Mouse (Mus musculus): ENCODE results near the gene Dph6. TPM values are rescaled to one million over a fixed set of nuclear protein-coding genes. Genes with fewer than 3 reads are reported as not detected.
A peak's percentile ranks its signal among the peaks of the same experiment; 100 is the strongest.
"Not testable (repeated sequence)": the region's sequence is repeated elsewhere in the genome, so short reads cannot be mapped to it uniquely, and the experiment has no call there.

The Dph6 gene
- 10 to 100 TPM; 16.4 TPM for total RNA-seq (2021)
- long read RNA-seq, transcript Dph6-203 (9 exons, 2,734 nt): major isoform, 5 of 12 reads
- long read RNA-seq, partial matches to known transcripts: 0 of 12 reads
- long read RNA-seq, other reads (novel, unspliced or antisense): 6 of 12 reads

DNA sequence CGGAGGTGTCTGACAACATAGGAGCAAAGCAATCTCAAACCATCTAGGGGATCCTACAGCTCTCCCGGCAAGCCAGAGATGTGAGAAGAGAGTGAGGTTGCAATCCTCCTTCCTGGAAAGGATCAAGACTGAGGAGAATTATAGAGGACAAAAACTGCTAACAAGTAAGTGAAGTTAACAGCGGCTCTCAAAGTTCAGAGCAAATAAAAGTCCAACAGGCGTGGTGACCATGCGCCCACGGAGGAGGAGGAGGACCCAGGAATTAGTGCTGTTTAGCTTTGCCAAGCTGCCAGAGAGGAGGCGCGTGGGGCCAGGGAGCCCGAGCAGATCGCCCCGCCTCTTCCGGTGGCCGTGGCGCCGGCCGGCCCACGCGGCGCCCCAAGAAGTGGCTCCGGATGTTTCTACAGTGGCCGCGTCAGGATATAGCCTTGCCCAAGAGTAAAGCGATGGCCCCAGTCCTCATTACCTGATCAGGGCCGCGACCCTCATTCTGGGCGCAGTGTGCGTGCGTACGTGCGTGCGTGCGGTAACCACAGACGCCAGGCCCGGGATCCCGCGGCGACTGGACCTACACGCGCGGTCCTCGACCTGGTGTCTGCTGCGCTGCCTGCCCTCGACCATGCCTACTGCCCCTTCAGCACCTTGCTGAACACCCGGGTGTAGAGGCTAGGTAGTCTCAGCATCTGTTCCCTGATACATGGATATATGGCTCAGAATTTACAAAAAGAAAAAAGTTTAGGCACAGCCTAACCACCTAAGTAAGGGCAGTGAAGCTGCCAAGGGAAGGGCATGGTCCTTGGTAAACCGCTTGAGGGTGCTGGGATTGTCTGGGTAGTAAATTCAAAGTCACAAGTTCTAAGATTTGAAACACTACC, at the start of gene Dph6:
Gene Dph6, minus strand, starts transcription at position 600 of the 875 bp plus-strand sequence.
- peak; percentile 88 to 90 for DNase-seq (ENCODE audit: low spot score in 2 of 2)

DNA sequence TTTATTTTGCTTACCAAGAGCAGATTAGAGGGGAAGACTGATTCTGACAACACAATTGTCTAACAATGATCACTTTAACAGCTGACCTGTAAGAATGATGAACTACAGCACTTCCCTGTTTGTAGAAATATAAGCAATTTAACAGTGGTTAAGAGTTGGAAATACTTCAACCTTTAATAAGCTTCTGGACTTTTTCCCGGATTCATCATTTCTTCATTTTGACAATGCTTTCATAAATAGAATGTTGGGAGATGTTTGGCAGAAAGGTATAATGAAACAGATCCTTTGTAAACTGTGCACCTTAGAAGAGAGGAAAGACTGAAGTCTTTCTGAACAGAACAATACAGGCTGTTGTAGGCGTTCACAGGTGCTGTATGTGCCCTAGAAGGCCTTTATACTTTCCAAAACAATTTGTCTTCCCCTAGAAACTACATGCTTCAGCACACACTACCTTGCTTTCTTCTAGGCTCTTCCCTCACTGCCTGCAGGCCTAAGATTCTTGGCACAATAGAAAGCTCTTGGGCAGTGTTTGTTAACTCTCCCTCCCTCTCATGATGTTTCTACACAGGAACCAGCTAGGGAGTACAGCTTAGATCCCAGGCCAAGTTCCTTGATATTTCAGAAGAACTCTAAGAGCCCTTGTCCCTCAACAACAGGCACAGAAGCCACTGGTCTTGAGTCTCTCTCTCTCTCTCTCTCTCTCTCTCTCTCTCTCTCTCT, 46.4 kb upstream of the Dph6 start:
- no peak for DNase-seq (ENCODE audit: low spot score in 2 of 2)

DNA sequence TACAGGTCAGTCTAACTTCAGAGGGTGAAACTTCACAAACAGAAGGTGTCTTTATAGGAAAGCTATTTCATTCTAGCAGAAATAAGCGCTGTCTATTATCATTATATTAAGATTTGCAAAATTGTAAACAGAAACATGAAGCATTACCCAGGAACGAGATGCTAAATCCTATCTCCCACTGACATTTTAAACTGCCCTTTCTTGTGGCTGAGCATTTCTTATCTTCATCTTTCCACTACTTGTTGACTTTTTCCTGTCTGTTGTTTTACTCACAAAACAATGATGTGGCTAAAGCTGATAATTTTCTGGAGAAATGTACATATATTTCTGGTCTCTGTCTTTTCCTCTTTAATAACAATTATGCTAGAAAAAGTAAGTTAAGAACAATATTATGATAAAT, 36.8 kb upstream of the Dph6 start:
- DNase-seq (ENCODE audit: low spot score in 2 of 2): no peak

DNA sequence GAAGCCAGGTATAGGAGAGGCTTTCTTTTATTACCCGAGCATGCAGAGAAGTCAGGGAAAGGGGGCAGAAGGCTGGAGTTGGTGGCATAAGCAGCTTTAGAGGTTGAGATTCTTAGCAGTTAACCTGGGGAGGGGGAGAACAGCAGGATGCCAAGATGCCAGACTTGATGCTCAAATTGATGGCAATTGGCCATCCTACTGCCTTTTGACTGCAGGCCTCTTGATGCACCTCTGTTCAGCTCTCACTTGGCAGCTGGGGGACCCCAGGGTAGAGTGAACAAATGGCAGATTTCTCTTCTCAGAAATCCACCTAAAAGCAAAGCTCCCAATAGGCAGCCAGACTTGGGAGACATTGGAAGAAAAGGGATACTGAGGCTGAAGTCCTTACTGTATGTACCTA, 32.7 kb upstream of the Dph6 start:
- peak; percentile 16 to 19 for DNase-seq (ENCODE audit: low spot score in 2 of 2)

DNA sequence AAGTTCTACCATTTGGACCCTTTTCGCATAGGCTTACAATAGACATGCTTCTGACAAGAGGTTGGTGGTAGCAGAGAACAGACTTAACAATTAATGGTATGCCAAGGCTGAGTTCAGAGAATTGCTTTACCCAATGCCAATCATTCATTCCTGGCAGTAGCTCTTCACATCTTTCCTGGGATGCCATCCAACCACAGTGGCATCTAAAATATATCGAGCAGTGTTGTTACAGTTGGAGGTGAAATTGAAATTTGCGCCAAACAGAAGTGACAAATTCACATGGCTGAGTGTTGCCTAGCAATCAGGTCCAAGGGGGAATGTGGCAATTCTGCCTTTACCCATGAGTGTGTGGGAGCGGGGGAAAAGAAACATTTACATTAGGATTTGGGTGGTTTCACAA, 32.3 kb upstream of the Dph6 start:
- peak in 1 of 2 experiments; percentile 46 for DNase-seq (ENCODE audit: low spot score in 2 of 2)

DNA sequence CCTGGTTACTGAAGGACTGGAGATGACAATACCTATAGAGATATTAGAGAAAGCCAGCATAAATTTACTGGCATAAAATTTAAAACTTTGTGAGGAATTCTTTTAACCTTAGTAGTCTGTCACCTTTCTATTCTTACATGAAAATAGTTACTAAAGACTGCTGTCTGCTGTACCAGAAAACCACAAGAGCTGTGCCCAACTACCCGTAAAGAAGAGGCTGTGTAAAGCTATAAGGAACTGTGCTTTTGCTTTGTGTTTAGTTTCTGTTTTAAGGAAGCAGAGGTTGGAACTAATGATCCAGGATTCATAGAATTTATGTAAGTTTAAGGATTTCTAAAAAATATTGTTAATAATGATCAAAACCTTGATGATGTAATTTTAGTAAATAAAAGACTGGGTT, 19.1 kb upstream of the Dph6 start:
- no peak for DNase-seq (ENCODE audit: low spot score in 2 of 2)

DNA sequence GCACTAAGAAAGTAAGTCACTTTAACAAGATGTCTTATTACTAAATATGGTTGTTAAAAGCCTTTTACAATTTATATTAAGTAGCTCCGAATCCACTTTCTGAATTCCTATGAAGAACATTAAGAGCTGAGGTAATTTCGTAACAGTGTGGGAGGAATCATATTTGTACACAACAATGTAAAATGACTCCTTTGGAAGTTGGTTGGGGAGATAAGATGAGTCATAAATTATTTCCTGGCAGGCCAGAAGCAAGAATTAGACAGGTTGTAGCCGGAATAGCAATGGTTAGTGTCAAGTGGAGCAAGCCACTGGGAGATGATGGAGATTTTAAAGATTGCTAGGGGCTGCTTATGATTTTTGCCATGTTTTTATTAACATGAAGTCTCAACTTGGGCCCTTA, 16.2 kb upstream of the Dph6 start:
- DNase-seq (ENCODE audit: low spot score in 2 of 2): no peak

DNA sequence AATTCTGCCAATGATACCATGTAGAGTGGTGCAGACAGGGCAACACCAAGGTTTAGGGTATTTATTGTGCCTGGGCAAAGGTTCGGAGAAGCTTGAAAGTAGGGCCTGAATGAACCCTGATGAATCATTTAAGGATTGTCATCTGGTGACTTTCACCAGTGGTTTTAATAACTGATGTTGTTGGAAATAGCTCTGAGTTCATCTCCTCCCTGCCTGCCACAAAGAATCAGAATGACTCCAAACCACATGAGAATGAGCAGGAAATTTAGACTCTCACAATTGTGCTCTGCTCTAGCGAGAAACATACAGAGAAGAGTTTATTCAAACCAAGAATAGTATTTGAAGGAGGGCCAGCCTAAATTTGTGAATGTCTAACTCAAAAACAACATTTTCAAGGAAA, 4.2 kb upstream of the Dph6 start:
- no peak for DNase-seq (ENCODE audit: low spot score in 2 of 2)

DNA sequence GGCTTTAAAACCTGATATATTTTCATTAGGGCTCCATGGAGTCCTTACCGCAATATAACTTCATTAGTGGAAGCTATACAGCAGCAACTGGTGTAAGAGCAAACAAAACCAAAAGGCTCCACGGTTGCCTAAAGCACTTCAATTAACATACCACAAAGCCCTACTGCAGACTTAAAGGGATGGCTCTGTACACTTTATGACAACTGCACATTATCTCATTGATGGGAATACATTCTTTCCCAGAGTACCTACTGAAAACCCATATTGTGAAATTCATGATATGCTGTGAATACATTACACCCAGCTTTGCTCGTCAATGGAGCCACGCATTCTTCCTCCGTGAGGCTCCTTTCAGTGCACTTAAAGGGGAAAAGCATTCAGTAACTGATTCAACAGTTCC, 8.5 kb downstream of the Dph6 start:
- no peak for DNase-seq (ENCODE audit: low spot score in 2 of 2)

DNA sequence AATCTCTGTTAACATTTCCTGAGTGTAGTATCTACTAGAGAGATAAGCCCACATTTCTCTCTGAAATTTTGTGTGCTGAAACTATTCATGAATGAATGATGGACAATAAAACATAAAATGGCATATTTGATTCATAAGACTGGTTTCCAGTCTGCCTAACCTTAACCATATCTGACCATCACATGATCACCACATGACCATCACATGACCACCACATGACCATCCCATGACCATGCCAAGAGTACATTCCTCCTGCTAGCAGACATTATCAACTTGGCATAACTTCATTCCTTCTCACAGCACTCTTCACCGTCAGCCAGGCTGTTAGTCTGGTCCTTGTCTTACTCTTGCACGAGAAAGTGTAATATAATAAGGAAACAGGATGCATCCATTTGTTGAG, 10.9 kb downstream of the Dph6 start:
- DNase-seq (ENCODE audit: low spot score in 2 of 2): no peak

DNA sequence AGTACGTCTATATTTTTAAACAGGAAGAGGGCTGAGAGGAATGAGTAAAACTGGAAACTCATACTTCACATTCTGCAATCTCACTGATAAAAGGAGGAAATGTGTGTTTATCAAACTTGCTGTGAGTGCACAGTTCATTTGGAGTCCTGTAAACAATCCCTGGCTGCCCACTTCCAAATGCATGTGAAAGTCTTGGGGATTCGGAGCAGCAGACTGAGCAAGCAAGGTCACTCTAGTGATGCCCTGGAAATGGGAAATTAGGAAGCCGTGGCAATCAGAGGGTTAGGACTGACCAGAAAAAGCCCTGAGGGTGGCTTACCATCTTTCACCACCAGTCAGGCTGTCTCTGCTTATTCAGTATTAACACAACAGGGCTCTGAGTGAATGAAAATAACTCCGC, 30.1 kb downstream of the Dph6 start:
- DNase-seq (ENCODE audit: low spot score in 2 of 2): no peak

DNA sequence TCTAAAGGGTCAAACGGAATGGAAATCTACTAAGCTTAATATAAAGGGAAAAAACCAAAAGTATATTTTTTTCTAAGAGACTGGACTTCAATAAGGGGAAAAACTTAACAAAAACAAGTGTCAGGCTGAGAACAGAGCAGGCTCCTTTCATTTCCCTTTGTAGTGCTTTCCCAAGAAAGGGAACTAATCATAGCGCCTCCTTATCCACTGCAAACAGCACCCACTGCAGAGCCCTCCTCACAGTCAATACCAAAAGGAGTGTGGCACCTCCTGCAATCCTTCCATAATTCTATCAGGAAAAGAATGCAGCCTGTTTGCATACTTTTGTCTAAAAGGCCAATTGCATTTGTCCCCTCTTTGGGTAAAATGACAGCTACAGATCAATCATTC, 32.2 kb downstream of the Dph6 start:
- DNase-seq (ENCODE audit: low spot score in 2 of 2): peak in 1 of 2 experiments; percentile 16

DNA sequence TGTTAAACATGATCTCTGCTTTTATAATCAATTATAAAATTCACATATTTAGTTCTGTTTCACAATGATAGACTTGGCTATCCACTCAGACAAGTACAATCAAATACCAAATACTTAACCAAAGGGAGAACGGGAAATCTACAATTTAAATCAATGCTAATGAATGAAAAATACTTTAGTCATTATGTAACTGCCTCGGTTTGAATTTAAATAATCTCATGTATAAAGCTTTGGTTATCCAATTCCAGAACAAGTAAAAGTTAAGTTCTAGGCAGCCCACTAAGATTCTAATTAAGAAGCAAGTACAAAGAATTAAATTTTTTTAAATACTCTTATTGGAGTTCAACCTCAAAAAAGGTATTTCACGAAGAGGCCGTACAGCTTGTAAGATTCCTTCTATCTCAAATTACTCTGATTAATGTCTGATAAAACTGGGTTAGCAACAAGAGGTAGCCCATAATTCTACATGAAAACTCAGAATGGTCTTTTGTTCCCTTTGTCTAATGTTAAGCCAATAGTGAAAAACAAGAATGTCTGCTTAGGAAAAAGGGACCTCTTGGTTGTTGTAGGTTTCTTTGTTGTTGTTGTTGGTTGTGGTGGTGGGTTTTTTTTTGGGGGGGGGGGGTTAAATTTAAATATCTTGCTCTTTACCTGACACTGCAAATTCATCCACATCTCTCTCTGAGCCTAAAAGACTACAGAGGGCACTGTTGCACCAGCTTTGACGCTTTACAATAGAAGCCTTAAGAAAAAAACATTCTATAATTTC, 32.8 kb downstream of the Dph6 start:
- DNase-seq (ENCODE audit: low spot score in 2 of 2): peak; percentile 6 to 29

DNA sequence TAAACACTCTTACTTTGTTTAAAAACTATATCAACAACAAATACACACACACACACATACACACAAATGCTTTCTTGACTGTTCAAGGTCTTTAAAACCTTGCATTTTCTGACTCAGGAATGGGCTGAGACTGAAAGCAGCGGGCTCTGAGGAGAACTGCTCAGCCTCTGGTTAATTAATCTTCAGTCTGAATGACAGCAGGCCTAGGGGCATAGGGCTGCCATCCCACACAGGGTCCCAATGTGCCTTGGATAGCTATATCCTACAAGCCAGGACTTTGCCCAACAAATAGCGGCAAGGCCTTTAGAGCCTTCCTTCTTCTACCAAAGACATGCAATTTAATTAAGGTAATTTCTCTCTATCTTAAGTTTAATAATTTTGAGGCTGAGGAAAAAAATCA, 43.2 kb downstream of the Dph6 start:
- no peak for DNase-seq (ENCODE audit: low spot score in 2 of 2)

DNA sequence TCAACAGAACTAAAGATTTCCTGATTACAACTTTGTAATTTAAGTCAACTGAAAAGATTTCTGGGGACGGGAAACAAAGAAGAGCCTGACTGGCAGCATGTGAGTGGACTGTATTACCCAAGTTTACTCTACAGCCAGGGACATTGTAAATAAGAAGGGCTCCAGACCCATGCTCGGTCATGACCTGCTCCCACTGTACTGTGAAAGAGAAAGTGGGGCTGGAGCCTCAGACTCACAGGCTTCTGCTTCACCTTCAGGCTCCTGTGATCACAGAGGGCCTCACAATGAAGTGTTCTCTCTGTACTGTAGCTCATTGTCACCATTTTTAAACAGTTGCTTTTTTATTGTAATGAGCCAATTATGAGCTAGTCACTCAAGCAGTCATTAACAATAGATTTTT, 44.7 kb downstream of the Dph6 start:
- DNase-seq (ENCODE audit: low spot score in 2 of 2): no peak

DNA sequence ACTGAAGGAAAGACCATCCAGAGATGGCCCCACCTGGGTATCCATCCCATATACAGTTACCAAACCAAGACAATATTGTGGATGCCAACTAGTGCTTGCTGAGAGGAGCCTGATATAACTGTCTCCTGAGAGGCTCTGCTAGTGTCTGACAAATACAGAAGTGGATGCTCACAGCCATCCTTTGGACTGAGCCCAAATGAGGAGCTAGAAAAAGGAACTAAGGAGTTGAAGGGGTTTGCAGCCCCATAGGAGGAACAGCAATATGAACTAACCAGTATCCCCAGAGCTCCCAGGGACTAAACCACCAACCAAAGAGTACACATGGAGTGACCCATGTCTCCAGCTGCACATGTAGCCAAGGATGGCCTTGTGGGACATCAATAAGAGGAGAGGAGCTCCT, 49.6 kb downstream of the Dph6 start:
- DNase-seq (ENCODE audit: low spot score in 2 of 2): not testable (repeated sequence)

DNA sequence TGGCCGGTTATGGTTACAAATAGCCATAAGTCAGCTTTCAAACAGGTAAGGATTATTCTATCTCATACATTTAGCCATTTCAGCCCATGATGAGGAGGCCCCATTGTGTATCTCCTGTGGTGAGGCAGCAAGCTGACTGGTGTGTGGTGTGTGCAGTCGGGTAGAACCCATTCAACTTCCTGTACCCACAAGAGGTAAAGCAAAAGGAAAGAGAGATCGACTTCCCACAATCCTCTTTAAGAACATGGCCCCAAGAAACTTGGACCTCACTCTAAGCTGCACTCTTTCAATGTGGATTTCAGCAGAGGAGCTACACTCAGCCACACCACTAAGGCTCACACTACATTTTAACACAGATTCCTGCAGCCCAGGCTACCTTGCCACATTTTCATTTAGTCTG, 53.6 kb downstream of the Dph6 start:
- no peak for DNase-seq (ENCODE audit: low spot score in 2 of 2)

DNA sequence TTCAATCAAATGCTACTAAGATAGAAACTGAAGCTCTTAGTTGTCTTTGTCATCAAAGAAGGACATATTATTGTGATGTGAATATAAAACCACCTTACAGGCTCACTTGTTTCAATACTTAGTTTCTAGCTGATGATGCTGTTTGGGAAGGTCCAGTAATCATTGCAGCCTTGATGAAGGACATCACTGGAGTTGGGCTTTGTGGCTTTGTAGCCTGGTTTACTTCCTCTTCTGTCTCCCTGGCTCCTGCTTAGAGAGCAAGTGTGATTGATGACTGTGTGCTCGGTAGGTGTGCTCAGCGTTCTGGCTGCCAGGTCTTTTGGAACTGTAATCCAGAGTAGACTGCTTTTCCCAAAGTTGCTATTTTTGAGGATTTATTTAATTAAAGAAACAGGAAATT, 55.0 kb downstream of the Dph6 start:
- no peak for DNase-seq (ENCODE audit: low spot score in 2 of 2)

DNA sequence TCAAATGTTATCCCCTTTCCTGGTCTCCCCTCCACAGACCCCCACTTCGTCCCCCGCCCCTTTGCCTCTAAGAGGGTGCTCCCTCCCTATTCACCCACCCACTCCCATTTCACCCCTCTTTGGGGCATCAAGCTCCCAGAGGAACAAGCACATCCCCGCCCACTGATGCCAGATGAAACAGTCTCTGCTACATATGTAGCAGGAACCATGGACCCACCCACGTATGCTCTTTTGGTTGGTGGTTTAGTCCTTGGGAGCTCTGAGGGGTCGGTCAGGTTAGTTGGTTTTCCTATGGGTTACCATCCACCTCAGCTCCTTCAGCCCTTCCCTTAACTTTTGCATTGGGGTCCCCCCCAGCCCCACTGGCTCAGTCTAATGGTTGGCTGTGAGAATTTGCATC, 61.4 kb downstream of the Dph6 start:
- DNase-seq (ENCODE audit: low spot score in 2 of 2): no peak

DNA sequence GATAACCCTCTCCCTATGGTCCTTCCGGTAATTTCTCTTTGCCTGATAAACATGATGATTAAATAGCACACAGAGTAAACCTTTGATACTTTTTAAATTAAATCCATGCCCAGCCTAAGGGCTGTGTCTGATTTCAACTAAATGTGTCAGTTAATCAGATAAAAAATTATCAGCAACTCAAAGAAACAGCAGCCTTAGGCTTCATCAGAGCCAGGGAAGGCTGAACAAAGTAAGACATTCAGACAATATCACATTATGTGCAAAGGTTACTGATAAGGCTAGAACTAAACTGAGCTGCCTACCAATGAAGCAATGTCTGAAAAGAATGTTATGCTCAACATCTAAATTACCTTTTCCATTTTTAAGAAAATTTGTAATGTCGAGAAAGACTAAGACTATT, 74.0 kb downstream of the Dph6 start:
- no peak for DNase-seq (ENCODE audit: low spot score in 2 of 2)

DNA sequence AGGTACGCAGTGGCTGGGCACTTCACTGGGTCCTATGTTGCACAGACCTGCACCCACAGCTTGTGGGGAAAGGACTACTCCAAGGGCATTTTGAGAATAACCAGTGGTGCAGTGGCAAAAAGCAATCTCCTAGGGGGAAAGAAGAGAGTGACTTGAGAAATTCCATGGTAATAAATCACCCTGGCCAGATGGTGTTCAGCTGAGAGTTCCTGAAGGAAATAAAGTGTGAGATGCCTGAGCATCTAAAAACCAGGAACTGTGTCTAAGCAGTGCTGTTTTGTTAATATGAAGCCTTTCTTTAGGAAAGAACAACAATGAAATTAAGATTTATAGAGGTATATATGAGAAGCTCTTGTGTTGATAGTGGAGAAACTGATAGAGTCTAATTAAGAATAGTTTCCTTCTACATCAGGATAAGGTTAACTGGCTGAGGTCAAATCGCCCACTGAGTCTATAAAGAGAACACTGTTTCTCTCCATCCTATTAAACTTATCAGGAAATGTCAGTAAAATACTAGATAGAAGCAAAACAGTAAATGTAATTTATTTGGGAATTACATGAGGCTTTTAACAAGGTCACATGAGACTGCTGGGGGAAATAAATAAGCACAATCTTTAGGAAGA, 111.7 kb downstream of the Dph6 start:
- no peak for DNase-seq (ENCODE audit: low spot score in 2 of 2)

Data from layer of hippocampus, postnatal 10 days (tissue).